Comparison of ENCODE assay signal across 7 mouse cellular contexts in genomic region chr17:31685514-31686224, GRCm38 (mm10). TPM values are rescaled to one million over a fixed set of nuclear protein-coding genes. Genes with fewer than 3 reads are reported as not detected.
A peak's percentile ranks its signal among the peaks of the same experiment; 100 is the strongest.
DNase-seq lines count a peak whose midpoint lies in the region; ATAC-seq and TF ChIP-seq lines count a peak whose summit lies in the region.

No protein-coding gene starts in this region.

- peaks cover 8% of the 10 kb centered on the region for H3K4me1 ChIP-seq in intestine, embryonic 16.5 days (ENCODE audit: control insufficient read depth, insufficient read depth, low read length)
- H3K4me1 ChIP-seq in midbrain, embryonic 12.5 days, result peaks cover 9% of the 10 kb centered on the region
- H3K4me1 ChIP-seq in small intestine, adult 2 months (ENCODE audit: control insufficient read depth, insufficient read depth, insufficient read length, low read length), result no peaks in the 10 kb centered on the region

- peak overlapping the region; percentile 31 for H3K4me2 ChIP-seq in intestine, embryonic 16.5 days (ENCODE audit: low read depth, low read length)
- peak overlapping the region; percentile 5; the same call in 1 of the 2 replicates for H3K4me2 ChIP-seq in midbrain, embryonic 12.5 days (replicated peaks)

- intact Hi-C loops in left cerebral cortex, postnatal 25 days (cut with DNase I), result loop anchor here (1.0 to 5.0 kb wide), 4 partner anchors 152 to 387 kb away; no protein-coding TSS in a partner anchor

- peak; percentile 87; the same call in 1 of the 2 replicates for TF ChIP-seq CTCF in small intestine, adult 2 months (IDR thresholded peaks at IDR 0.05; ENCODE audit: extremely low read depth, insufficient read length, insufficient replicate concordance, low read depth, low read length)

- H3K36me3 ChIP-seq in intestine, embryonic 16.5 days (ENCODE audit: control insufficient read depth, insufficient read depth, low read length), result no peaks in the 10 kb centered on the region
- no peaks in the 10 kb centered on the region for H3K36me3 ChIP-seq in midbrain, embryonic 12.5 days
- H3K36me3 ChIP-seq in small intestine, adult 2 months (ENCODE audit: control insufficient read depth, insufficient read depth, low read length), result no peaks in the 10 kb centered on the region

- peak; percentile 71 for ATAC-seq in intestine, embryonic 16.5 days
- ATAC-seq in midbrain, embryonic 12.5 days (ENCODE audit: low FRiP score, low read depth), result peak; percentile 52; the same call in 1 of the 2 replicates

- no peaks in the 10 kb centered on the region for H3K27me3 ChIP-seq in intestine, embryonic 16.5 days (replicated peaks; ENCODE audit: control insufficient read depth, insufficient read depth, low read length)
- peaks cover 11% of the 10 kb centered on the region; the same call in 1 of the 2 replicates for H3K27me3 ChIP-seq in midbrain, embryonic 12.5 days
- H3K27me3 ChIP-seq in small intestine, adult 2 months (ENCODE audit: control insufficient read depth, insufficient read depth, low read length), result no peaks in the 10 kb centered on the region

- peak overlapping the region; percentile 46 for H3K9ac ChIP-seq in intestine, embryonic 16.5 days (ENCODE audit: low read depth, low read length)
- no peak overlapping the region for H3K9ac ChIP-seq in midbrain, embryonic 12.5 days (replicated peaks)

- no peak overlapping the region for H3K4me3 ChIP-seq in intestine, embryonic 16.5 days (ENCODE audit: low read length)
- H3K4me3 ChIP-seq in midbrain, embryonic 12.5 days, result no peak overlapping the region
- H3K4me3 ChIP-seq in small intestine, adult 2 months (ENCODE audit: low read depth, low read length), result no peak overlapping the region

- TF ChIP-seq POLR2A in small intestine, adult 2 months (IDR thresholded peaks at IDR 0.05; ENCODE audit: low read depth, low read length), result no peak

- DNase-seq in adrenal gland, adult 2 months, result peak; percentile 83
- DNase-seq in embryo, embryonic 11.5 days (ENCODE audit: low read depth, low spot score), result peak; percentile 86
- peak; percentile 72 to 88 for DNase-seq in gastrocnemius, postnatal 4 days (ENCODE audit: low spot score in 2 of 2)
- DNase-seq in left cerebral cortex, postnatal 25 days (ENCODE audit: low spot score in 2 of 2), result peak; percentile 86 to 87

- WGBS in intestine, embryonic 16.5 days, result 13% methylated on average over 17 of the region's 17 CpGs
- 17% methylated on average over 17 of the region's 17 CpGs for WGBS in midbrain, embryonic 12.5 days
- 22% methylated on average over 17 of the region's 17 CpGs for WGBS in small intestine, adult 2 months

- no peaks in the 10 kb centered on the region for H3K9me3 ChIP-seq in intestine, embryonic 16.5 days (ENCODE audit: control insufficient read depth, low read length)
- H3K9me3 ChIP-seq in midbrain, embryonic 12.5 days, result no peaks in the 10 kb centered on the region

- peak overlapping the region; percentile 87 for H3K27ac ChIP-seq in intestine, embryonic 16.5 days (ENCODE audit: low read length)
- H3K27ac ChIP-seq in midbrain, embryonic 12.5 days (replicated peaks), result peak overlapping the region; percentile 36
- H3K27ac ChIP-seq in small intestine, adult 2 months (ENCODE audit: insufficient read depth, low read depth, low read length), result no peak overlapping the region

RNA-seq across cellular contexts. Expression of gene Cryaa, which starts 8.1 kb away (rescaled TPM):
- not detected for total RNA-seq in adrenal gland, adult 2 months (2021)
- not detected in 2 replicates for polyA plus RNA-seq in adrenal gland, adult 2 months (2012; rRNA removed)
- total RNA-seq in gastrocnemius, postnatal 4 days (2021), result not detected
- polyA plus RNA-seq in intestine, embryonic 16.5 days (2015; fragmentation: Nextera tagmentation; extraction: Ambion mirVana), result 0.31 and 0.39 TPM in 2 replicates
- total RNA-seq in left cerebral cortex, postnatal 25 days (2021), result not detected
- polyA plus RNA-seq in midbrain, embryonic 12.5 days (2016; fragmentation: Nextera tagmentation; extraction: Ambion mirVana), result 0.18 TPM in 1 of 2 replicates, not detected in the other
- polyA plus RNA-seq in small intestine, adult 2 months (2012; rRNA removed), result not detected in 2 replicates

RNA-seq across cellular contexts. Expression of gene U2af1, which starts 27.0 kb away (rescaled TPM):
- 100 to 1,000 TPM; 146 to 161 TPM for total RNA-seq in adrenal gland, adult 2 months (2021)
- 12.7 and 12.8 TPM in 2 replicates for polyA plus RNA-seq in adrenal gland, adult 2 months (2012; rRNA removed)
- total RNA-seq in gastrocnemius, postnatal 4 days (2021), result 100 to 1,000 TPM; 154 to 181 TPM
- polyA plus RNA-seq in intestine, embryonic 16.5 days (2015; fragmentation: Nextera tagmentation; extraction: Ambion mirVana), result 238 and 263 TPM in 2 replicates
- total RNA-seq in left cerebral cortex, postnatal 25 days (2021), result 100 to 1,000 TPM; 107 to 119 TPM
- 325 TPM in 2 replicates for polyA plus RNA-seq in midbrain, embryonic 12.5 days (2016; fragmentation: Nextera tagmentation; extraction: Ambion mirVana)
- 10.1 and 19.1 TPM in 2 replicates for polyA plus RNA-seq in small intestine, adult 2 months (2012; rRNA removed)

RNA-seq across cellular contexts. Expression of gene Cbs, which starts 48.6 kb away (rescaled TPM):
- 1 to 10 TPM; 6.4 to 8.1 TPM for total RNA-seq in adrenal gland, adult 2 months (2021)
- 1.9 and 2.1 TPM in 2 replicates for polyA plus RNA-seq in adrenal gland, adult 2 months (2012; rRNA removed)
- 1 to 10 TPM in 1 of 2 experiments, under 1 TPM in 1; 0.64 to 1.4 TPM for total RNA-seq in gastrocnemius, postnatal 4 days (2021)
- polyA plus RNA-seq in intestine, embryonic 16.5 days (2015; fragmentation: Nextera tagmentation; extraction: Ambion mirVana), result 12.2 and 12.5 TPM in 2 replicates
- 10 to 100 TPM; 34.5 to 46.9 TPM for total RNA-seq in left cerebral cortex, postnatal 25 days (2021)
- 1.2 and 1.3 TPM in 2 replicates for polyA plus RNA-seq in midbrain, embryonic 12.5 days (2016; fragmentation: Nextera tagmentation; extraction: Ambion mirVana)
- polyA plus RNA-seq in small intestine, adult 2 months (2012; rRNA removed), result 1.2 and 29.0 TPM in 2 replicates

Comparison
In these comparisons a context has a peak if more than half of its experiments do, and no peak if none do; other contexts are left out.
1. RNA of gene U2af1, which starts 27.0 kb away (polyA plus RNA-seq): 325 TPM in midbrain, embryonic 12.5 days and 238 to 263 TPM in intestine, embryonic 16.5 days; 10.1 to 19.1 TPM in small intestine, adult 2 months and 12.7 to 12.8 TPM in adrenal gland, adult 2 months; every median in the first group is over 10 times any median in the second.
2. Peak in every context shown above with its lines, with median percentiles within 50 percentile points of each other: DNase-seq.